Mouse (Mus musculus): ENCODE data around the gene Map2k3. TPM values are rescaled to one million over a fixed set of nuclear protein-coding genes. Genes with fewer than 3 reads are reported as not detected.

The Map2k3 gene
- 14.5 TPM for polyA plus RNA-seq (2015; fragmentation: Illumina TruSeq; extraction: RNeasy Lipid Tissue Mini Kit (QIAGEN cat#74804); ENCODE audit: low read depth, low replicate concordance)

DNA sequence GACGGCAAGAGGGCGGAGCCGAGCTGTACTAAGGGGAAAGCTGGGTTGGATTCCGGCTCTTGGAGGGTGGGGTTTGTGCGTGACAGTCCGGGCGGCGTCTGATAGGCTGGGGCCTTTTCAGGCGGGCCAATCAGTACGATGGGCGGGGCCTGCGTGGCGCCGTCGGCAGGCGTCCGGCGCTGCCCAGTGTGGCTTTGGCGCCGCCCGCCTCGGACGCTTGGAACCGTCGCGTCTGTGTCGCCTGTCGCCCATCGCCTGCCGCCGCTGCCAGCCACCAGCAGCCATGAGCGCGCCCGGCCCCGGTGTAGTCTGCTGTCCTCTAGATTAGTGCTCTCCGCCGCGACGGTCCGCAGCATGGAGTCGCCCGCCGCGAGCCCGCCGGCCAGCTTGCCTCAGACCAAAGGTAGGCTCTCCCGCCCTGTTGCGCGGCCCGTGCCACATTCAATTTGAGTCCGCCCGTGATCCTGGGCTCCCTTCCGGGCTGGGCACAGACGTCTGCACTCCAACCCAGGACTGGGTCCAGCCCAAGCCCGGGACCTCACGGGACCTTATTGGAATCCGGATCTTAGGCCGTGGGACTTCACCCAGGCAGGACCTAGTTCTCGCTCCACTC is at the start of gene Map2k3:
Gene Map2k3, plus strand, starts transcription at position 165 of the 613 bp plus-strand sequence.

DNA sequence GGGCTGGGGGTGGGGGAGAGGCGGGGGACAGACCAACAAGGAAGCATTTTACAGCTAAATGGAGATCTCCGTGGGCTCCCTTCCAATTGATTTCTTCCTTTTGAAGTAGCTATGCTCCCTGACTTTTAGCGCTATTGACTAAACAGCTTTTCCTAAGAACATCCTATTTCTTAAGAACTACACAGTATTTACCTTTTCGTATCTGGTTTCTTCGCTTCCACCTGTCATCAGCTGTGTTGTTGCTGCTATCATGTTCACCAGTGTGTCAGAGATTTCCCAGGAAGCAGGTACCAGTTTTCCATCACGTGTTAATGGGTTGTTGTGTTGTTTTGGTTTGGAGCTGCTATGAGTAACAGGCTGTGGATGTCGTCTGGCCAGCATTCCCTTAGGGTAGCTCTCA is 17.3 kb upstream of the Map2k3 start, which contains the start of gene Natd1:
Gene Natd1, minus strand, starts transcription at position 260 of the 400 bp plus-strand sequence.

Other genes with a start within 250 kb of the Map2k3 start
- gene Llgl1, start 232.3 kb upstream of the Map2k3 start, polyA plus RNA-seq (2015; fragmentation: Illumina TruSeq; extraction: RNeasy Lipid Tissue Mini Kit (QIAGEN cat#74804); ENCODE audit: low read depth, low replicate concordance), result 29.4 TPM
- 48.0 TPM for gene Flii, start 204.8 kb upstream of the Map2k3 start, polyA plus RNA-seq (2015; fragmentation: Illumina TruSeq; extraction: RNeasy Lipid Tissue Mini Kit (QIAGEN cat#74804); ENCODE audit: low read depth, low replicate concordance)
- 17.7 TPM for gene Mief2, start 203.6 kb upstream of the Map2k3 start, polyA plus RNA-seq (2015; fragmentation: Illumina TruSeq; extraction: RNeasy Lipid Tissue Mini Kit (QIAGEN cat#74804); ENCODE audit: low read depth, low replicate concordance)
- 3.8 TPM for gene Top3a, start 154.7 kb upstream of the Map2k3 start, polyA plus RNA-seq (2015; fragmentation: Illumina TruSeq; extraction: RNeasy Lipid Tissue Mini Kit (QIAGEN cat#74804); ENCODE audit: low read depth, low replicate concordance)
- 17.5 TPM for gene Smcr8, start 154.5 kb upstream of the Map2k3 start, polyA plus RNA-seq (2015; fragmentation: Illumina TruSeq; extraction: RNeasy Lipid Tissue Mini Kit (QIAGEN cat#74804); ENCODE audit: low read depth, low replicate concordance)
- gene Shmt1, start 120.3 kb upstream of the Map2k3 start, polyA plus RNA-seq (2015; fragmentation: Illumina TruSeq; extraction: RNeasy Lipid Tissue Mini Kit (QIAGEN cat#74804); ENCODE audit: low read depth, low replicate concordance), result 4.7 TPM
- 35.8 TPM for gene Dhrs7b, start 101.4 kb upstream of the Map2k3 start, polyA plus RNA-seq (2015; fragmentation: Illumina TruSeq; extraction: RNeasy Lipid Tissue Mini Kit (QIAGEN cat#74804); ENCODE audit: low read depth, low replicate concordance)
- 45.2 TPM for gene Tmem11, start 52.8 kb upstream of the Map2k3 start, polyA plus RNA-seq (2015; fragmentation: Illumina TruSeq; extraction: RNeasy Lipid Tissue Mini Kit (QIAGEN cat#74804); ENCODE audit: low read depth, low replicate concordance)
- gene Natd1, start 17.3 kb upstream of the Map2k3 start, polyA plus RNA-seq (2015; fragmentation: Illumina TruSeq; extraction: RNeasy Lipid Tissue Mini Kit (QIAGEN cat#74804); ENCODE audit: low read depth, low replicate concordance), result 6.5 TPM
- 11.8 TPM for gene Kcnj12, start 90.5 kb downstream of the Map2k3 start, polyA plus RNA-seq (2015; fragmentation: Illumina TruSeq; extraction: RNeasy Lipid Tissue Mini Kit (QIAGEN cat#74804); ENCODE audit: low read depth, low replicate concordance)
- 1.7 TPM for gene Tnfrsf13b, start 194.7 kb downstream of the Map2k3 start, polyA plus RNA-seq (2015; fragmentation: Illumina TruSeq; extraction: RNeasy Lipid Tissue Mini Kit (QIAGEN cat#74804); ENCODE audit: low read depth, low replicate concordance)
- 122 TPM for gene Usp22, start 243.0 kb downstream of the Map2k3 start, polyA plus RNA-seq (2015; fragmentation: Illumina TruSeq; extraction: RNeasy Lipid Tissue Mini Kit (QIAGEN cat#74804); ENCODE audit: low read depth, low replicate concordance)